Mouse (Mus musculus): ENCODE results near the gene Cfap61.

GRCm38 (mm10) chr2:145920941-145921650 is 13.5 kb upstream of the Cfap61 start:
- TF ChIP-seq EP300 (IDR thresholded peaks at IDR 0.05; ENCODE audit: low read depth in 1 of 2, low read length in 2 of 2) (no peak), POLR2A (IDR thresholded peaks at IDR 0.05; ENCODE audit: control insufficient read depth in 1 of 2, insufficient read depth in 1 of 2, low read depth in 1 of 2, low read length in 2 of 2, poor library complexity in 1 of 2) (no peak), KAT2A (conservative IDR thresholded peaks at IDR 0.05; ENCODE audit: low read depth, low read length) (no peak), ZC3H11A (IDR thresholded peaks at IDR 0.05; ENCODE audit: low read depth, low read length) (no peak), HCFC1 (IDR thresholded peaks at IDR 0.05; ENCODE audit: low read depth, low read length) (no peak), CTCF (IDR thresholded peaks at IDR 0.05 in 2 of 3, conservative IDR thresholded peaks at IDR 0.05 in 1 of 3; ENCODE audit: control insufficient read depth in 1 of 3, insufficient read depth in 1 of 3, low read depth in 2 of 3, low read length in 3 of 3, poor library complexity in 1 of 3, severe bottlenecking in 1 of 3) (peak in 2 of 3 experiments; percentile 47 to 53; a peak in 4 of 6 replicates), SIN3A (IDR thresholded peaks at IDR 0.05; ENCODE audit: low read length) (no peak), SMC3 (IDR thresholded peaks at IDR 0.05; ENCODE audit: low read depth, low read length) (peak; percentile 46)

Data from MEL (cell line).